Mouse (Mus musculus): ENCODE measurements around the gene Capn12.
"Not testable (repeated sequence)": the region's sequence is repeated elsewhere in the genome, so short reads cannot be mapped to it uniquely, and the experiment has no call there.

Capn12 gene

GRCm38 (mm10) chr7:28879606-28880005 is 1.6 kb upstream of the Capn12 start:
- DNase-seq = no peak

GRCm38 (mm10) chr7:28880554-28880953 is 668 bp upstream of the Capn12 start:
- no peak for DNase-seq

- no peak for DNase-seq
These were observed 1.8 kb downstream of the Capn12 start for GRCm38 (mm10) chr7:28883039-28883438.

- not testable (repeated sequence) for DNase-seq
These were observed 2.5 kb downstream of the Capn12 start for GRCm38 (mm10) chr7:28883704-28884103.

- no peak for DNase-seq
These were observed 5.3 kb downstream of the Capn12 start for GRCm38 (mm10) chr7:28886486-28886885.

GRCm38 (mm10) chr7:28888701-28889161 is 7.5 kb downstream of the Capn12 start:
- peak; percentile 46 for DNase-seq

- DNase-seq = no peak
These were observed 11.4 kb downstream of the Capn12 start for GRCm38 (mm10) chr7:28892601-28893000.

- peak; percentile 48 for DNase-seq
These were observed 12.5 kb downstream of the Capn12 start for GRCm38 (mm10) chr7:28893643-28894265.

GRCm38 (mm10) chr7:28894942-28895341 is 13.7 kb downstream of the Capn12 start:
- no peak for DNase-seq

- DNase-seq = no peak
These were observed 16.4 kb downstream of the Capn12 start for GRCm38 (mm10) chr7:28897661-28898060.

- no peak for DNase-seq
These were observed 18.8 kb downstream of the Capn12 start for GRCm38 (mm10) chr7:28899972-28900371.

GRCm38 (mm10) chr7:28901311-28902125 is 20.3 kb downstream of the Capn12 start:
- no peak for DNase-seq

- no peak for DNase-seq
These were observed 21.0 kb downstream of the Capn12 start for GRCm38 (mm10) chr7:28902180-28902579.

- DNase-seq = peak; percentile 60
These were observed 21.6 kb downstream of the Capn12 start for GRCm38 (mm10) chr7:28902809-28903208.

GRCm38 (mm10) chr7:28903778-28904177 is 22.6 kb downstream of the Capn12 start:
- peak; percentile 67 for DNase-seq

GRCm38 (mm10) chr7:28907195-28907594 is 26.0 kb downstream of the Capn12 start:
- DNase-seq = no peak

- no peak for DNase-seq
These were observed 30.4 kb downstream of the Capn12 start for GRCm38 (mm10) chr7:28911632-28912031.

GRCm38 (mm10) chr7:28913171-28913570 is 31.9 kb downstream of the Capn12 start:
- no peak for DNase-seq

- no peak for DNase-seq
These were observed 35.3 kb downstream of the Capn12 start for GRCm38 (mm10) chr7:28916491-28916890.

- peak; percentile 55 for DNase-seq
These were observed 36.5 kb downstream of the Capn12 start for GRCm38 (mm10) chr7:28917503-28918426.

GRCm38 (mm10) chr7:28918540-28918939 is 37.3 kb downstream of the Capn12 start:
- no peak for DNase-seq

GRCm38 (mm10) chr7:28919815-28920214 is 38.6 kb downstream of the Capn12 start:
- peak; percentile 62 for DNase-seq

- no peak for DNase-seq
These were observed 40.0 kb downstream of the Capn12 start for GRCm38 (mm10) chr7:28921178-28921577.

All from right cerebral cortex, postnatal 14 days (tissue).